Mouse (Mus musculus) neural tube, embryonic 15.5 days (tissue): ENCODE results near the gene Krtap19-4. TPM values are rescaled to one million over a fixed set of nuclear protein-coding genes. Genes with fewer than 3 reads are reported as not detected.

ENCODE experiments used
- ATAC-seq: fragments of 200-750 bp; cut with Nextera tagmentation; 2 replicates; pipeline ENCODE4 v1.8.0; 2017; ENCODE audit warnings: mild to moderate bottlenecking, moderate TSS enrichment, moderate library complexity; ENCODE audit not compliant: low FRiP score
- H3K27ac ChIP-seq: fragments of 300-500 bp; sonication (generic); replicated peaks from 2 replicates; pipeline ENCODE4 v1.5.1; 2015; ENCODE audit warnings: mild to moderate bottlenecking, inconsistent platforms
- H3K27me3 ChIP-seq: fragments of 300-500 bp; sonication (generic); replicated peaks from 2 replicates; pipeline ENCODE4 v1.6.1; 2015; ENCODE audit warnings: inconsistent platforms
- H3K36me3 ChIP-seq: fragments of 300-500 bp; sonication (generic); 2 replicates; pipeline ENCODE4 v1.6.1; 2015; ENCODE audit warnings: inconsistent platforms
- H3K4me1 ChIP-seq: fragments of 300-500 bp; sonication (generic); 2 replicates; pipeline ENCODE4 v1.6.1; 2015; ENCODE audit warnings: inconsistent platforms
- H3K4me2 ChIP-seq: fragments of 300-500 bp; sonication (generic); 2 replicates; pipeline ENCODE4 v1.6.1; 2015; ENCODE audit warnings: inconsistent platforms, mild to moderate bottlenecking, moderate library complexity
- H3K4me3 ChIP-seq: fragments of 300-500 bp; sonication (generic); replicated peaks from 2 replicates; pipeline ENCODE4 v1.5.1; 2015; ENCODE audit warnings: mild to moderate bottlenecking, inconsistent platforms
- H3K9ac ChIP-seq: fragments of 300-500 bp; sonication (generic); replicated peaks from 2 replicates; pipeline ENCODE4 v1.6.1; 2015; ENCODE audit warnings: mild to moderate bottlenecking, inconsistent platforms
- H3K9me3 ChIP-seq: fragments of 300-500 bp; sonication (generic); replicated peaks from 2 replicates; pipeline ENCODE4 v1.6.1; 2016; ENCODE audit warnings: inconsistent platforms
- WGBS: fragments of 180-500 bp; shearing (Covaris S2); methylation state at CpG from one replicate; pipeline ENCODE4 v1.1.7; 2015; ENCODE audit warnings: mixed read lengths; 5-methylcytosine and 5-hydroxymethylcytosine counted together
- polyA plus RNA-seq: library from polyadenylated mRNA; unstranded; fragments of >200 nt; fragmentation: Nextera tagmentation; extraction: Ambion mirVana; gene quantifications from 2 replicates; pipeline ENCODE4 v1.2.1, GENCODE M21; 2015

Krtap19-4 gene
- polyA plus RNA-seq = not detected in 2 replicates

- 90% methylated on average over 5 of the region's 5 CpGs for WGBS
- Histone ChIP-seq H3K4me3 (no peak within 1 kb of the TSS), H3K4me2 (no peak within 1 kb of the TSS)
These were observed at the start of gene Krtap19-4 for GRCm38 (mm10) chr16:88884989-88885388. Gene Krtap19-4 (minus strand): TSS chr16:88885089.

GRCm38 (mm10) chr16:88932165-88932564, 47.3 kb upstream of the Krtap19-4 start, which contains the start of gene Krtap19-9b:
Gene Krtap19-9b (minus strand): TSS chr16:88932265.
- ATAC-seq = no peak
- Histone ChIP-seq H3K36me3 (no peaks in the 10 kb centered on the region), H3K4me3 (no peak within 1 kb of the TSS), H3K27ac (no peak within 1 kb of the TSS), H3K4me2 (no peak within 1 kb of the TSS), H3K27me3 (no peaks in the 10 kb centered on the region), H3K9me3 (no peaks in the 10 kb centered on the region), H3K4me1 (no peaks in the 10 kb centered on the region), H3K9ac (no peak within 1 kb of the TSS)
- 94% methylated on average over 3 of the region's 3 CpGs for WGBS

More at GRCm38 (mm10) chr16:88884989-88885388, at the start of gene Krtap19-4:
- no peak within 1 kb of the TSS for H3K27ac ChIP-seq
- H3K36me3 ChIP-seq = no peaks in the 10 kb centered on the region
- no peak for ATAC-seq
- H3K4me1 ChIP-seq = no peaks in the 10 kb centered on the region
- H3K9ac ChIP-seq = no peak within 1 kb of the TSS
- no peaks in the 10 kb centered on the region for H3K27me3 ChIP-seq
- no peaks in the 10 kb centered on the region for H3K9me3 ChIP-seq

- WGBS = 93% methylated on average over 6 of the region's 6 CpGs
- Histone ChIP-seq H3K27ac (no peak within 1 kb of the TSS), H3K4me2 (no peak within 1 kb of the TSS), H3K4me3 (no peak within 1 kb of the TSS), H3K36me3 (no peaks in the 10 kb centered on the region), H3K9me3 (no peaks in the 10 kb centered on the region), H3K4me1 (no peaks in the 10 kb centered on the region), H3K27me3 (no peaks in the 10 kb centered on the region), H3K9ac (no peak within 1 kb of the TSS)
- no peak for ATAC-seq
These were observed 11.5 kb upstream of the Krtap19-4 start, which contains the start of gene Krtap19-5 for GRCm38 (mm10) chr16:88896357-88896756. Gene Krtap19-5 (minus strand): TSS chr16:88896457.

- no peak overlapping the region for H3K4me3 ChIP-seq
- no peak overlapping the region for H3K9ac ChIP-seq
- no peaks in the 10 kb centered on the region for H3K27me3 ChIP-seq
- whole genome bisulfite sequencing = 88% methylated on average over 6 of the region's 6 CpGs
- no peaks in the 10 kb centered on the region for H3K9me3 ChIP-seq
- H3K4me2 ChIP-seq = no peak overlapping the region
- H3K4me1 ChIP-seq = no peaks in the 10 kb centered on the region
- H3K36me3 ChIP-seq = no peaks in the 10 kb centered on the region
- no peak for ATAC-seq
- H3K27ac ChIP-seq = no peak overlapping the region
These were observed 2.0 kb upstream of the Krtap19-4 start for GRCm38 (mm10) chr16:88886870-88887269.

GRCm38 (mm10) chr16:88877938-88878337, 7.0 kb downstream of the Krtap19-4 start, which contains the start of gene Krtap19-3:
Gene Krtap19-3 (minus strand): TSS chr16:88878038.
- H3K4me1 ChIP-seq = no peaks in the 10 kb centered on the region
- H3K4me2 ChIP-seq = no peak within 1 kb of the TSS
- H3K27me3 ChIP-seq = no peaks in the 10 kb centered on the region
- WGBS = 91% methylated on average over 2 of the region's 2 CpGs
- no peak within 1 kb of the TSS for H3K9ac ChIP-seq
- H3K36me3 ChIP-seq = no peaks in the 10 kb centered on the region
- ATAC-seq = no peak
- H3K9me3 ChIP-seq = no peaks in the 10 kb centered on the region
- no peak within 1 kb of the TSS for H3K27ac ChIP-seq
- no peak within 1 kb of the TSS for H3K4me3 ChIP-seq

GRCm38 (mm10) chr16:88874169-88874568, 10.7 kb downstream of the Krtap19-4 start, which contains the start of gene Krtap19-2:
Gene Krtap19-2 (minus strand): TSS chr16:88874269.
- Histone ChIP-seq H3K4me2 (no peak within 1 kb of the TSS), H3K27ac (no peak within 1 kb of the TSS), H3K4me1 (no peaks in the 10 kb centered on the region), H3K27me3 (no peaks in the 10 kb centered on the region), H3K4me3 (no peak within 1 kb of the TSS), H3K9ac (no peak within 1 kb of the TSS), H3K9me3 (no peaks in the 10 kb centered on the region), H3K36me3 (no peaks in the 10 kb centered on the region)
- no peak for ATAC-seq
- WGBS = 91% methylated on average over 3 of the region's 3 CpGs

- H3K9me3 ChIP-seq = no peaks in the 10 kb centered on the region
- no peak within 1 kb of the TSS for H3K27ac ChIP-seq
- H3K4me3 ChIP-seq = no peak within 1 kb of the TSS
- no peak for ATAC-seq
- WGBS = 89% methylated on average over 6 of the region's 6 CpGs
- H3K4me1 ChIP-seq = no peaks in the 10 kb centered on the region
- H3K27me3 ChIP-seq = no peaks in the 10 kb centered on the region
- no peak within 1 kb of the TSS for H3K4me2 ChIP-seq
- H3K36me3 ChIP-seq = no peaks in the 10 kb centered on the region
- no peak within 1 kb of the TSS for H3K9ac ChIP-seq
These were observed 15.6 kb downstream of the Krtap19-4 start, which contains the start of gene Krtap19-1 for GRCm38 (mm10) chr16:88869311-88869710. Gene Krtap19-1 (minus strand): TSS chr16:88869411.

GRCm38 (mm10) chr16:88864887-88865407, 19.9 kb downstream of the Krtap19-4 start:
- WGBS = 55% methylated on average over 4 of the region's 4 CpGs
- ATAC-seq = no peak
- no peak overlapping the region for H3K9ac ChIP-seq

GRCm38 (mm10) chr16:88851450-88851849, 33.4 kb downstream of the Krtap19-4 start:
- Histone ChIP-seq H3K27me3 (no peaks in the 10 kb centered on the region), H3K4me1 (no peaks in the 10 kb centered on the region), H3K9ac (no peak overlapping the region), H3K4me3 (no peak overlapping the region), H3K9me3 (no peaks in the 10 kb centered on the region), H3K36me3 (no peaks in the 10 kb centered on the region), H3K4me2 (no peak overlapping the region), H3K27ac (no peak overlapping the region)
- ATAC-seq = no peak
- WGBS = 18% methylated on average over 5 of the region's 5 CpGs

More at GRCm38 (mm10) chr16:88864887-88865407, 19.9 kb downstream of the Krtap19-4 start:
- Histone ChIP-seq H3K4me1 (no peaks in the 10 kb centered on the region), H3K27me3 (no peaks in the 10 kb centered on the region), H3K9me3 (no peaks in the 10 kb centered on the region), H3K27ac (no peak overlapping the region), H3K36me3 (no peaks in the 10 kb centered on the region), H3K4me3 (no peak overlapping the region), H3K4me2 (no peak overlapping the region)

- no peaks in the 10 kb centered on the region for H3K36me3 ChIP-seq
- ATAC-seq = no peak
- H3K4me2 ChIP-seq = no peak overlapping the region
- no peaks in the 10 kb centered on the region for H3K4me1 ChIP-seq
- H3K9ac ChIP-seq = no peak overlapping the region
- H3K4me3 ChIP-seq = no peak overlapping the region
- H3K27ac ChIP-seq = no peak overlapping the region
- no peaks in the 10 kb centered on the region for H3K27me3 ChIP-seq
- H3K9me3 ChIP-seq = no peaks in the 10 kb centered on the region
- WGBS = 87% methylated on average over 4 of the region's 4 CpGs
These were observed 36.3 kb downstream of the Krtap19-4 start for GRCm38 (mm10) chr16:88848558-88848957.

GRCm38 (mm10) chr16:88847363-88847762, 37.5 kb downstream of the Krtap19-4 start:
- H3K27ac ChIP-seq = no peak overlapping the region
- no peak overlapping the region for H3K9ac ChIP-seq
- no peaks in the 10 kb centered on the region for H3K36me3 ChIP-seq
- no peaks in the 10 kb centered on the region for H3K4me1 ChIP-seq
- 95% methylated on average over 1 of the region's 1 CpGs for WGBS
- no peaks in the 10 kb centered on the region for H3K9me3 ChIP-seq
- ATAC-seq = no peak
- H3K27me3 ChIP-seq = no peaks in the 10 kb centered on the region
- no peak overlapping the region for H3K4me2 ChIP-seq
- no peak overlapping the region for H3K4me3 ChIP-seq
